Mouse (Mus musculus) cerebellum, adult 8-10 months (tissue): Measurements from ENCODE around the gene Ctsf.
A peak's percentile ranks its signal among the peaks of the same experiment; 100 is the strongest.
"Not testable (repeated sequence)": the region's sequence is repeated elsewhere in the genome, so short reads cannot be mapped to it uniquely, and the experiment has no call there.

Experiments
- DNase-seq: peaks from one replicate; pipeline ENCODE4 v3.0.0; 2022

The Ctsf gene

DNA sequence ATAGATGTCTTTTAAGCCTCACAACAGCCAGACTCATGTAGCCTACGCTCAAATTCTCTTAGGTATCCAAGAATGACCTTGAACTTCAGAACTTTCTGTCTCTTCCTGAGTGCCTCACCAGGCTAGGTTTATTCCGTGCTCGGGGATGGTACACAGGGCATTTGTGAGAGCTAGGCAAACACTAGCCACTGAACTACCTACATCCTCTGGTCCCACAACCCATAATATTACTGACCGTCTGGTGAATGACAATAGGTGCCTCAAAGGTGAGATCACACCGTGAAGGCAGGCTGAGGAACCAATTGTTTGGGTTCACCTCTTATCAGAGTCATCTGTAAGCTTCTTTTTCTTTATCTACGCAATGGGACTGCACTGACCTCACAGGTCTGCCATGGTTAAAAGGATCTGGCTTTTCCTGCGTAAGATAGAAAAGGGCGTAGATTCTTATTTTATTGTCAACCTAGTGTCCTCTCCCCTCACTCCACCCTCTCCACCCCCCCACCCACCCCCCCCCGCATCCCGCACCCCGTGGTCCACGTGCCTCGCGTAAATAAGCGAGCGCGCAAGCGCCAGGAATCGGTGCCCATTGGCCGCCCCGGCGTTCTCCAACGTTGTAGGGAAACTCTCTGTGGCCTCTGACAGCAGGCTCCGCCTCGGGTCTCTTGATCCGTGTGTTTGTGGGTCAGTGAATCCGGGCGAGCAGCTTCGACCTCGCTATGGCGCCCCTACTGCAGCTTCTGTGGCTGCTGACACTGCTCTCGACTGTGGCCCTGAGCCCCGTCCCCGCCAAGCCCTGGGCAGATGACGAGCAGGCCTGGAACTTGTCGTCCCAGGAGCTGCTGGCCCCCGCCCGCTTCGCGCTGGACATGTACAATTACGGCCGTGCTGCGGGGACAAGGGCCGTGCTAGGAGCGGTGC, at the start of gene Ctsf:
Gene Ctsf, plus strand, starts transcription at position 579 of the 918 bp plus-strand sequence.
- DNase-seq, result peak; percentile 90

DNA sequence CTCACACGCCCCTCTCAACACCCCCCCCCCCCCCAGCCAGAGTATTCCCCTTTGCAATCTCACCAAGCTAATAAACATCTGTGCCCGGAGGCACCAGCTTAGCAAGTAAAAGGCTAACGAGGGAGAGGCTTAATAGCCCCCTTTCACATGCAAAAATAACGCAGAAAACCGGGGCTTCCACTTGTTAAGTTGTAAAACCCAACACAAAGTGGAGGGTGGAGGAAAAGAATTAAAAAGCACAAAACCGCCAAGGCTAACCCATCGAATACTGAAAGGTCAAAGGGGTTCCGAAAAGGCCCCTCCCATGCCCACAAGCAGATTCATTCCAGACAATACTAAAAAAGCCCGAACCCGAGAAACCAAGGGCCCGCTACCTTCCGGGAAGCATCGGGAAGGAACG, 44.6 kb upstream of the Ctsf start:
- no peak for DNase-seq

DNA sequence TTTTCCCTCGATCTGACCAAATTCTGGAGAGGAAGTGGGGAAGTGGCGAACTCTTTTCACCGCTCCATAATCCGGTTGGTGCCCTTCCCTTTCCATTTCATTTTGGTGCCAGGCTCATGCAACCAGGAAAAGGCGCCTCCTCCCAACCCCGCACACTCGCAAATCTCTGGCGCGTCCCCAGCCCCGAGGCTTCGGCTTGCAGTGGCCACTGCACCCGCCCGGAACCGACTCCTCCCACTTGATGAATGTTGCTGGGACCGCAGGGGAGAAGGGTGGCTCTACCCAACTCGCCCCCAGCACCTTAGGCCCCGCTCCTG, 44.2 kb upstream of the Ctsf start:
- DNase-seq, result no peak

- DNase-seq, result peak; percentile 98
Measured at GRCm38 (mm10) chr19:4811063-4811908, 43.6 kb upstream of the Ctsf start, which contains the start of the genes Gm21992 and Rbm14. Gm21992 (minus strand) TSS chr19:4811612. Rbm14 (minus strand) TSS chr19:4811634.

DNA sequence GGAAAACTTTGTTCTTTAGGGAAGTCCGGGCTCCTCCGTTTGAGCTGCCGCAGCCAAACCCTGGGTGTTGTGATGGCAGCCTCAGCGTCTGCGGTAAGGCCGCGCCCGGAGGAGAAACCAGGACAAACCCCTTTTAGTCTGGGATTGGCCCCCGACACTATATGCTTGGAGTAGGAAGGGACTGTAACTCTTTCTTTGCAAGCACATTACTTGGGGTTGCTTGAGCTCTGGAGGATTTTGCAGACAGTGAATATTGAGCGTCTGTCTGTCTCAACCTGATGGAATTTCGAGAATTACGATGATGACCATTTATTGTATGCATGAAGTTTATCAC, 43.1 kb upstream of the Ctsf start:
- DNase-seq, result no peak

DNA sequence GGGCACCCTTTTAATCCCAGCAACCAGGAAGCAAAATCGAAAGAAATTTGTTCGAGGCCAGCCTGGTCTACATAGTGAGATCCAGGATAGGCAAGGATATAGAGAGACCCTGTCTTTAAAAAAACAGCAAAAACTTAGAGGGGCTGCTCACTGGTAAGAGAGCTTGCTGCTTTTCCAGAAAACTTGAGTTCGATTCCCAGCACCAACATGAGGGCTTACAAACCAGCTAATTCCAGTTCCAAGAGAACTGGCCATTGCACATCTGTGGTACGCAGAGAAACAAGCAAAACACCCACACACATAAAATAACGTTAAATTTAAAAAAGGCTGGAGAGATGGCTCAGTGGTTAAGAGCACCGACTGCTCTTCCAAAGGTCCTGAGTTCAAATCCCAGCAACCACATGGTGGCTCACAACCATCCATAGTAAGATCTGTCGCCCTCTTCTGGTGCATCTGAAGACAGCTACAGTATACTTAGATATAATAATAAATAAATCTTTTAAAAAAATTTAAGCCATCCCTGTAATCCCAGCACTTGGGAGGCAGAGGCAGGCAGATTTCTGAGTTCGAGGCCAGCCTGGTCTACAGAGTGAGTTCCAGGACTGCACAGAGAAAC, 42.5 kb upstream of the Ctsf start:
- DNase-seq, result not testable (repeated sequence)

- DNase-seq, result no peak
Measured at GRCm38 (mm10) chr19:4813015-4813414, 41.9 kb upstream of the Ctsf start.

GRCm38 (mm10) chr19:4817182-4817835, 37.6 kb upstream of the Ctsf start:
- no peak for DNase-seq

DNA sequence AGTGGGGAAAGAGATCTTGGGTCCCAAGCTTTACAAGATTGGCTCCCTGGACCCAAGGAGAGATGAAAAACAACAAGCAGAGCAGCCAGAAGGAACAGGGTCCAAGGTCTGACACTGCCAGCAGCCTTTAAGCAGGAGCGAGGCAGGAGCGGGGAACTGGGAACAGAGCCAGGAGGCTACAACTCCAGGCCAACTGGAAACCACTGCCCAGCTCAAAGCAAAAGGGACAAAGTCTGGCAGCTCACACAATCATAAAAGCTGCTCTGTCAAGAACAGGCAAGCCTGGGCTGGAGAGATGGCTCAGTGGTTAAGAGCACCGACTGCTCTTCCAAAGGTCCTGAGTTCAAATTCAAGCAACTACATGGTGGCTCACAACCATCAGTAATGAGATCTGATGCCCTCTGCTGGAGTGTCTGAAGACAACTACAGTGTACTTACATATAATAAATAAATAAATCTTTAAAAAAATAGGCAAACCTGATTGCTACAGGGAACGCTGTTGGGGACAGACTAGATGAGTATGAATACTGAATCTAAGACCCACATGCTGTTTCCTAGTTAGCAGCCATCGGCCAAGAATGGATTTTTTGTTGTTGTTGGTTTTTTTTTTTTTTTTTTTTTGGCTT, 34.1 kb upstream of the Ctsf start:
- no peak for DNase-seq

- no peak for DNase-seq
Measured at GRCm38 (mm10) chr19:4828444-4829114, 26.4 kb upstream of the Ctsf start.

DNA sequence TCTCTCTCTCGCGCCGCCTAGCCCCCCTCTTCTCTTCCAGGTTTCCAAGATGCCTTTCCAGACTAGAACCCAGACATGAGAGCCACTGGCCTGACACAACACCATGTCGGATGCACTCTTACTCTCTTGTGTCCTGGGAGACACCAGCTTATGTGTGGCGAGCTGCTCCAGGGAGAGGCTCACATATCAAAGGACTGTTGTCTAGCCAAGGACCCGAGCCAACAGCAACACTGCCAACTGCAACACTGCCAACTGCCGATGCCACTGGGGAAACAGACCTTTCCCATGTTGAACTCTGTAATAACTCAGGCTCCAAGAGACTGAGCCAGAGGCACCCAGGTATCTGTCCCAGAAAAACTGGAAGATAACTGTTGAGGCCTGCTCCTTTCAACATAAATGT, 25.8 kb upstream of the Ctsf start:
- DNase-seq, result peak; percentile 73

- no peak for DNase-seq
Measured at GRCm38 (mm10) chr19:4833977-4834376, 21.0 kb upstream of the Ctsf start.

GRCm38 (mm10) chr19:4836096-4836495, 18.8 kb upstream of the Ctsf start:
- DNase-seq, result no peak

DNA sequence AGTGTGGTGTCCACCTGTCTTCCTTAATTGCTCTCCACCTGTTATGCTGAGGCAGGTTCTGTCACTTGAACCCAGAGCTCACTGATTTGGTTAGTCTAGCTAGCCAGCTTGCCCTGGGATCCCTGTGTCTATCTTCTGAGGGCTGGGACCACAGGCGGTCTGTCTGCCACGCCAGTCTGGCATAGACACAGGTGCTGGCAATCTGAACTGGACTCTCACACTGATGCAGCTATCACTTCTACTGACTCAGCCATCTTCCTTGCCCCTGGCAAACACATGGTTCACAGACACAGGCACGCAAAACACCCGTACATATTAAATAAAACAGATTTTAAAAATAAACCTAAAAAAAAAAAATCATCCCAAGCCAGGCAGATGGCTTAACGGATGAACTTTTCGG, 17.9 kb upstream of the Ctsf start:
- no peak for DNase-seq

DNA sequence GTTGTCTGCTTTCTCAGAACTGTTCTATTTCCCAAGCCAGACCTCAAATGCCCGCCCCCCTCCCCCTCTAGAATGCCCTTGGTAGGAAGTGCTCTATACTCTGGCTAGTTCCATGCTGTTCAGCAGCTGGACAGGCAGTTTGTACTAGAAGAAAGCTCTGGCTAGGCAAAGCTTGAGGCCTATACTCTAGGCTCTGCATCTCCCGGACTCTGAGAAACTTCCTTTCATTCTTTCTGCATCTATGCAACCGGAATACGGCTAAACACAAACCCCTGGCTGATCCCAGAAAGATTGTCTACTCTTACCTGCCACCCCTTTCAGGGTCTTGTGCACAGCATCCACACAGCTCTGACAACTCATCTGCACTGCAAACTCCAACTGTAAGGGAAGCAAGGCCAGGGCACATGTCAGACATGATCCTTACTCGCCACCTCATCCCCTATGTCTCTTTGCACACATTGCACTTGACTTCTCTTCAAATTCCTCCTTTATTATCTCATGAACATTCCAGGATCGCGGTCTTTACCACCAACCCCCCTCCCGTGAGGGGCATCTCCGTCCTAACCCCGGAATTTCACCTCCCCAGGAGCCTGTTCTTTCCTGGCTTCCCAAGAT, 16.3 kb upstream of the Ctsf start:
- DNase-seq, result no peak

DNA sequence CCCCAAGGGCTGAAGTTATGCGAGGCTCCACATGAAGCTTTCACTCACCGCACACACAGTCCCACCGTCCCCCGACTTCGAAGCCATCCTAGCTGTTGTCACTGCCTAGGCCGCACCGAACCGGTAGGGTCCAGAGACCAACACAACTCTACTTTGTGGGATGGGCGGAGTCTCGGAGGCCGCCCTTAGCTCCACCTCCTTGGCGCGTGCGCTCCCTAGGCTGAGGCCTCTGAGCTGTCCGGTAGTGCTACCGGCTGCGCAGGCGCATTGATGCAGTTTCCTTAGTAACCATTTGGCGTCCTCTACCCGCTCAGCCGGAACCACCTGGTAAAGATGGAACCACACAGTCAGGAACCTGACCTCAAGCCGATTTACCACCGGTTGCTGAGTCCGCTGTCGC, 15.8 kb upstream of the Ctsf start, which contains the start of the genes Ccs and Ccdc87:
Gene Ccs, minus strand, starts transcription at position 184 of the 400 bp plus-strand sequence.
Gene Ccdc87, plus strand, starts transcription at position 218 of the 400 bp plus-strand sequence.
- peak; percentile 93 for DNase-seq

- no peak for DNase-seq
Measured at GRCm38 (mm10) chr19:4840848-4841247, 14.1 kb upstream of the Ctsf start.

GRCm38 (mm10) chr19:4842611-4843010, 12.3 kb upstream of the Ctsf start:
- no peak for DNase-seq

GRCm38 (mm10) chr19:4845846-4846245, 9.1 kb upstream of the Ctsf start:
- no peak for DNase-seq

- no peak for DNase-seq
Measured at GRCm38 (mm10) chr19:4847490-4847889, 7.4 kb upstream of the Ctsf start.

GRCm38 (mm10) chr19:4849800-4850199, 5.1 kb upstream of the Ctsf start:
- no peak for DNase-seq
